Mouse (Mus musculus) gastrocnemius, adult 8-10 months (tissue): ENCODE results near the gene Hspa1a. TPM values are rescaled to one million over a fixed set of nuclear protein-coding genes. Genes with fewer than 3 reads are reported as not detected.
"Not testable (repeated sequence)": the region's sequence is repeated elsewhere in the genome, so short reads cannot be mapped to it uniquely, and the experiment has no call there.

Experiments
- DNase-seq, 2 experiments: peaks; one replicate each; pipeline ENCODE4 v3.0.0; 2022; ENCODE audit warnings: low spot score in 2 of 2
- total RNA-seq, 4 experiments: library from RNA; stranded (reverse); gene quantifications; 2 replicates each; pipeline ENCODE4 v1.2.4; 2022

Hspa1a gene
- 10 to 100 TPM in 1 of 4 experiments, 1 to 10 TPM in 3; 4.2 to 17.8 (median 5.3) TPM for total RNA-seq

GRCm38 (mm10) chr17:34972069-34972749 lies at the start of gene Hspa1a, which contains the start of gene Hspa1l:
TSS of gene Hspa1a (minus strand) at chr17:34972156.
TSS of gene Hspa1l (plus strand) at chr17:34972703.
- DNase-seq: peak; percentile 79 to 82

- DNase-seq: peak; percentile 80 to 87
Measured at GRCm38 (mm10) chr17:35021163-35021808, 49.3 kb upstream of the Hspa1a start.

- DNase-seq: no peak
Measured at GRCm38 (mm10) chr17:35020551-35020950, 48.6 kb upstream of the Hspa1a start.

- no peak for DNase-seq
Measured at GRCm38 (mm10) chr17:35019894-35020293, 47.9 kb upstream of the Hspa1a start.

- DNase-seq: no peak
Measured at GRCm38 (mm10) chr17:35018171-35018570, 46.2 kb upstream of the Hspa1a start.

GRCm38 (mm10) chr17:35017706-35018030 lies 45.7 kb upstream of the Hspa1a start:
- DNase-seq: no peak

- DNase-seq: no peak
Measured at GRCm38 (mm10) chr17:35016791-35017705, 45.1 kb upstream of the Hspa1a start.

GRCm38 (mm10) chr17:35016376-35016775 lies 44.4 kb upstream of the Hspa1a start, which contains the start of gene Vwa7:
TSS of gene Vwa7 (plus strand) at chr17:35016579.
- peak; percentile 35 to 43 for DNase-seq

- no peak for DNase-seq
Measured at GRCm38 (mm10) chr17:35015296-35015695, 43.3 kb upstream of the Hspa1a start.

GRCm38 (mm10) chr17:35013221-35013620 lies 41.3 kb upstream of the Hspa1a start:
- no peak for DNase-seq

- no peak for DNase-seq
Measured at GRCm38 (mm10) chr17:35012430-35012829, 40.5 kb upstream of the Hspa1a start.

GRCm38 (mm10) chr17:35011440-35011839 lies 39.5 kb upstream of the Hspa1a start:
- DNase-seq: no peak

- DNase-seq: no peak
Measured at GRCm38 (mm10) chr17:35009586-35009985, 37.6 kb upstream of the Hspa1a start.

- no peak for DNase-seq
Measured at GRCm38 (mm10) chr17:35007387-35007991, 35.5 kb upstream of the Hspa1a start.

GRCm38 (mm10) chr17:35005902-35006301 lies 33.9 kb upstream of the Hspa1a start:
- not testable (repeated sequence) for DNase-seq

GRCm38 (mm10) chr17:35005158-35005557 lies 33.2 kb upstream of the Hspa1a start:
- DNase-seq: no peak

- no peak for DNase-seq
Measured at GRCm38 (mm10) chr17:35004075-35004717, 32.2 kb upstream of the Hspa1a start.

GRCm38 (mm10) chr17:35003022-35003838 lies 31.3 kb upstream of the Hspa1a start:
- DNase-seq: no peak

GRCm38 (mm10) chr17:35002153-35002865 lies 30.4 kb upstream of the Hspa1a start:
- no peak for DNase-seq
